Mouse (Mus musculus): ENCODE results near the gene Cep162.

Gene Cep162

DNA sequence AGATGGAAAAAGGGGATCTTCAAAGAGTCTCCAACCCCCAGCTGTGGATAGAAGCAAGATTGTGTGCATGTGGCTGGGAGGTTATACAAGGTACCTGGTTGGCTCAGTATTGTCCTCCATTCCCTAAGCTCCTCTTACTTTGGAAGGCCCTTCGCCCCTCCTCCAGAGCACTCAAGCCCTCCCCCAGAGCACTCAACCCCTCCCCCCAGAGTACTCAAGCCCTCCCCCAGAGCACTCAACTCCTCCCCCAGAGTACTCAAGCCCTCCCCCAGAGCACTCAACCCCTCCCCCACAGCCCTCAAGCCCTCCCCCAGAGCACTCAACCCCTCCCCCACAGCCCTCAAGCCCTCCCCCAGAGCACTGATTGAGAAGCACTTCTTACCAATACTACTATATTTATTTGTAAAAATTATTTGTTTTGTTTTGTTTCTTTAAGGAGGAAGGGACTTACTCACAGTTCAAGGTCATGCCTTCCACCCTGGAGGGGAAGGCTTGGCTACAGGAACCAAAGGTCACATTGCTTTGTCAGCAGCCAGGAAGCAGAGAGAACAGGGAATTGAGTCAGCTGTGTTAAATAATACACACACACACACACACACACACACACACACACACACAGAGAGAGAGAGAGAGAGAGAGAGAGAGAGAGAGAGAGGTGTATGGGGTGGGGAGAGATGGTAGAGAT lies 102.6 kb downstream of the Cep162 start:
- no peak for DNase-seq (ENCODE audit: low spot score)

DNA sequence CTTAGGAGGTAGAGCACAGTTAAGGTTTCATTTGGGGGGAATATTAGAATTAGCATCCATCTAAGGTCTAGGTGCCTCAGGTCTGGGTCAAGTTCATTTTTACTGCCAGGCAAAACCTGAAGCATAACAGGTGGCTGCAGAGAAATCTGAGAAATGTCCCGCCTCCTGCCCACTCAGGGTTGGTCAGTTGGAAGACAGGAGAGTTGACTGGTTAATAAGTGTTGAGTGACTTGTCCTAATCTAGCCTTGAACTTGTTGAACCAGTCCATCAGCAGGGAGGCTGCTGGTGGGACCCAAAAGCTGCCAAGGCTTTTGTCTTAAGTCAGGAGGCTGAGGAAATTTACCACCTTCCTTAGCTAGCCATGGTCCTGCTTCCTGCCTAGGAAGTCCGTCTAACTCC lies 107.4 kb downstream of the Cep162 start:
- DNase-seq (ENCODE audit: low spot score) = no peak

DNA sequence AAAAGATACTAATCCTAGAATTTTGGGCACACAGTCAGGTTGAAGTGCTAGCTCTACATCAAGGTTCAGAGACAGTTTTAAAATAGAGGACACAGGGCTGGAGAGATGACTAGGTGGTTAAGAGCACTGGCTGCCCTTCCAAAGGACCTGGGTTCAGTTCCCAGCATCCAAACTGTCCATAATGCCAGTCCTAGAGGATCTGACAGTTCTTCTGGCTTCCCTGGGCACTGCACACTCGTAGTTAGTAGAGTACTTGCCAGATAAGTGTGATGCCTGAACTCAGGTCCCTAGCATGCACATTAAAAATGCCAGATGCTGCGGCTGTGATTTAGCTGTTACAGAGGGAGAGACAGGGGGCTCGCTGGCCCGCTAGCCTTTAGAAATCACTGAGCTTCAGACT lies 108.9 kb downstream of the Cep162 start:
- DNase-seq (ENCODE audit: low spot score) = no peak

DNA sequence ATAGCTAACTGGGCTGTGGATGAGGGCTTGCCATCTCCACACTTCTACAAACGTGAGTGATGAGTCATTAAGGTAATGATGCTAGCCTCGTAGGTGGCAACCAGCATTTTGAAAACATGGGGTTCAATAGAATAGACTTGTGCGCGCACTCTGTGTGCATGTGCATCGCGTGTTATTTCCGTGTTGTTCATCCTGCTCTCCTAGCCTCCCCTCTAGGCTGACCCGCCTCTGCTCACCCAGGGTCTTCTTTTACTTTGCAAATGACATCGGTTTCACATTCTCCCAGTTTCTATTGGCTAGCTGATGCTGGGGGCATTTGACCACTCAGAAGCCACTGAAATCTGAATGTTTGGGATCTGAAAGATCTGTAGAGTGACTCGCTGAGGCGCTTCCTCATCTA lies 109.7 kb downstream of the Cep162 start:
- DNase-seq (ENCODE audit: low spot score) = no peak

DNA sequence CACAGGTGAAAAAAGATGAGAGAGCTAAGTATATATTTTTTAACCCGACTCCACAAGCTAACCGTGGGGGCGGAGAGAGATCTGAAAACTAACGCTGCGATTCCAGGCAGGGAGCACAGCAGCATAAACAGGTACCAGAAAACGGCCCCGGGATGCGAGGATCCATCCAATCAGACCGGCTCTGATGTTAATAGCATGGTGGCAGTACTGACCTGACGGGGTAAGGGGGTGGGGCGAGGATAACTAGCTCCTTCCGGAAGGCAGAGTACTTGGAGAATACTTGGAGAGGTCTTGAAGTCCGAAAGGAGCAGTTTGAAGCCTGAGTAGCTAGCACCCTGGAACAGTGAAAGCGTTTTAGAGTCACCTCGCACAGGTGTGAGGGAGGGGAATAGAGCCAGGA lies 110.2 kb downstream of the Cep162 start:
- DNase-seq (ENCODE audit: low spot score) = no peak

DNA sequence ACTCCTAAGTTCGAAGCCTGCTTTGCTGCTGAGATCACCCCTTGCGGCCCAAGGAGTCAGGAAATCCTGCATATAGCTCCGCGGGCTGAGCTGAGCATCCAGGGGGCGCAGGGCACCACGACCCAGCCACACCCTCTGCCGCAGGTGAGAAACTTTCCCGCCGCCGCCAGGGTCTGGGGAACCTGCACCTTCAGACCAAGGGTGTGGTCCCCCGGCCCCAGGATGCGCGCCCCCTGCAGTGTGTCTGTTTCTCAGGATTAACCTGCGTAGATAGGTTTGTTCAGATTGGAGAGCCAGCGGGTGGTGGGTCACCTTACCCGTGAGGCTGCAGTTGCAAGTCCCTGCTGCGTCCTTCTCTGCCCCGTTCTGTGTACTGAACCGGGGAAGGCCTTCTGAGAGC lies 110.8 kb downstream of the Cep162 start:
- no peak for DNase-seq (ENCODE audit: low spot score)

DNA sequence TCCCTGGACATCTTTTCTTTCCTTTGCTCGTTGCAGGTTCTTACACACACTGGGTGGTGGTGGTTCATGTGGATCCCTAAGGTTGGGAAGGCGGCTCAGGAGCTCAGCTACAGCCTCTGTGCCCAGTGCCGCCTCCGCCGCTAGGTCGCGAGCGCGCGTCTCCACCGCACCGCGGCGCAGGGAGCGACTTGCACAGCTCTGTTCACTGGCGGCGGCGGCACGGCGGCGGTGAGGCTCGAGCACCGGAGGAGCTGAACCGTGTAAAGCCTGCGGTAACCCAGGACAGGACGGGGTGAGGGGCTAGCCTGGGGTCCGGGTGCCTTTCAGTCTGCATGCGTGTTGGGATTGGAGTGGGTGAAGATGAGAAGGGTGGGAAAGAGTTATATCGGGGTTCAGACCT lies 111.2 kb downstream of the Cep162 start, which contains the start of gene Mrap2:
TSS of gene Mrap2 (plus strand) at position 201 of the 400 bp plus-strand sequence.
- peak; percentile 28 for DNase-seq (ENCODE audit: low spot score)

DNA sequence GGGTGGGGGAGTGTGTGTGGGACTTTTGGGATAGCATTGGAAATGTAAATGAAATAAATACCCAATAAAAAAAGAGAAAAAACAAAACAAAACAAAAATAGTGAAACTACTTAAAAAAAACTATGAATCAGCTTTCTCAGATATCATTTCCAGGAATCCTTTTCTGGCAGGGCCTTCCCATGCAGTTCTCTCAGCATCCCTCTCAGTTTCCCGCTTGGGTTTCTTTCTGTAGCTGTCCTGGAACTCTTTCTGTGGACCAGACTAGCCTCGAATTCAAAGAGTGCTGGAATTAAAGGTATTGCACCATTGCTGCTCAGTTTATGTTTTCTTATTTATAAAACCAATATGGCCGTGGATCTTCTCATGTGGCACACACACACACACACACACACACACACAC lies 112.3 kb downstream of the Cep162 start:
- DNase-seq (ENCODE audit: low spot score) = no peak
